Mouse (Mus musculus) cerebellum, adult 2 months (tissue): ENCODE results near the gene Grifin.

Experiments used
- CTCF ChIP-seq: fragments of 200-500 bp; IDR thresholded peaks from 2 replicates; pipeline ENCODE4 v1.5.1; 2011; ENCODE audit warnings: low read depth, mild to moderate bottlenecking, control low read depth, low read length, moderate library complexity, borderline replicate concordance; ENCODE audit not compliant: insufficient read depth
- POLR2A ChIP-seq: fragments of 200-500 bp; IDR thresholded peaks from 2 replicates; pipeline ENCODE4 v1.6.1; 2011; ENCODE audit warnings: low read length, control low read depth, borderline replicate concordance; ENCODE audit not compliant: insufficient read depth

GRCm38 (mm10) chr5:140597787-140598186 lies 32.9 kb upstream of the Grifin start:
- no peak for TF ChIP-seq CTCF
- TF ChIP-seq POLR2A, result no peak
